Mouse (Mus musculus) heart, postnatal 14 days (tissue): ENCODE data around the gene Gm8922. TPM values are rescaled to one million over a fixed set of nuclear protein-coding genes. Genes with fewer than 3 reads are reported as not detected.
"Not testable (repeated sequence)": the region's sequence is repeated elsewhere in the genome, so short reads cannot be mapped to it uniquely, and the experiment has no call there.

Experiments
- DNase-seq, 2 experiments: peaks; one replicate each; pipeline ENCODE4 v3.0.0; 2021 to 2022
- intact Hi-C: fragments of 180-260 bp; cut with DNase I; formaldehyde crosslinking; loops from one replicate; pipeline ENCODE4 v1.15.1; 2025
- long read RNA-seq, 2 experiments: library from polyadenylated mRNA; stranded (forward); transcript quantifications; one replicate each; pipeline ENCODE4 v2.0.0; 2021
- total RNA-seq, 2 experiments: library from RNA; stranded (reverse); gene quantifications; 2 replicates each; pipeline ENCODE4 v1.2.3; 2021

Gene Gm8922
- total RNA-seq: not detected
- long read RNA-seq, experiment 1: 0 reads
- long read RNA-seq, experiment 2: 0 reads

DNA sequence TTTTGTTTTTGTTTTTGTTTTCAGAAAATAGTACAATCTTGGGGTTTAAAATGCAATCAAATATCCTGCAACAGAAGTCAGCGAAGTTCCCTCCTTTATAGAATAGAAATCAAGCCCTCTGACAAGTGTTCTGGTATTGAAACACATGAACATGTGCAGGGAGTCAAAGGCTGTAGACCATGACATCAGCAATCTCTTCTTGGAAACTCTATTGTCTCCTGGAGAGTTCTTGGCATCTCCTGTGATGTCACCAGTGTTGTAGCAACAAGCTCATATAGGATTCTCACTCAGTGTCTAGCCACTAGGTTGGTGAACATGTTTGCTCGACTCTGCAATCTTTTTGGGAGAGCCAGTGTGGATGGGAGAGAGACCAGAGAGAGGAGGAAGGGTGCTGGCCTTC lies at the start of gene Gm8922:
Gene Gm8922 (plus strand): TSS at position 301 of the 400 bp plus-strand sequence.
- intact Hi-C loops, DNase-seq: not testable (repeated sequence)

Other genes starting within 250 kb of the Gm8922 start
- gene Gm8906, start 179.3 kb upstream of the Gm8922 start, total RNA-seq: not detected
- gene Gm6460, start 87.0 kb upstream of the Gm8922 start, total RNA-seq: not detected
- not detected for gene Gm8926, start 88.6 kb downstream of the Gm8922 start, total RNA-seq
- gene Gm6465, start 163.6 kb downstream of the Gm8922 start, total RNA-seq: not detected
- gene 4933402N22Rik, start 236.1 kb downstream of the Gm8922 start, total RNA-seq: not detected